In genomic region chr9:85134900-85135299, GRCm38 (mm10) we compare ENCODE assay signal across 28 mouse cellular contexts.
"Had no signal": no experiment of that assay in that cellular context is flagged by ENCODE, and none has a peak within 500 bp of the region (broad histone marks: within the 10 kb centered on the region; RNA-seq: fewer than 3 reads in every experiment).

No protein-coding gene starts in this region.

- H3K27me3 ChIP-seq: embryonic facial prominence, embryonic 12.5 days; embryonic facial prominence, embryonic 13.5 days; embryonic facial prominence, embryonic 15.5 days; forebrain, embryonic 12.5 days; forebrain, embryonic 13.5 days; forebrain, embryonic 15.5 days had no signal

- H3K4me1 ChIP-seq: embryonic facial prominence, embryonic 10.5 days; embryonic facial prominence, embryonic 12.5 days; embryonic facial prominence, embryonic 13.5 days; embryonic facial prominence, embryonic 15.5 days; forebrain, embryonic 10.5 days; forebrain, embryonic 12.5 days; forebrain, embryonic 13.5 days; forebrain, embryonic 15.5 days had no signal

- H3K9ac ChIP-seq: embryonic facial prominence, embryonic 12.5 days; embryonic facial prominence, embryonic 13.5 days; embryonic facial prominence, embryonic 15.5 days; forebrain, embryonic 12.5 days; forebrain, embryonic 13.5 days; forebrain, embryonic 15.5 days; forebrain, postnatal 0 days had no signal

- H3K4me3 ChIP-seq: embryonic facial prominence, embryonic 10.5 days; embryonic facial prominence, embryonic 12.5 days; embryonic facial prominence, embryonic 13.5 days; embryonic facial prominence, embryonic 15.5 days; erythroblast, embryonic 14.5 days; forebrain, embryonic 10.5 days; forebrain, embryonic 12.5 days; forebrain, embryonic 13.5 days; forebrain, embryonic 15.5 days; gastrocnemius, adult 2 months had no signal

- H3K27ac ChIP-seq: embryonic facial prominence, embryonic 10.5 days; embryonic facial prominence, embryonic 12.5 days; embryonic facial prominence, embryonic 13.5 days; embryonic facial prominence, embryonic 15.5 days; forebrain, embryonic 10.5 days; forebrain, embryonic 12.5 days; forebrain, embryonic 13.5 days; forebrain, embryonic 15.5 days; gastrocnemius, adult 2 months had no signal

- H3K4me2 ChIP-seq: embryonic facial prominence, embryonic 12.5 days; embryonic facial prominence, embryonic 13.5 days; embryonic facial prominence, embryonic 15.5 days; forebrain, embryonic 12.5 days; forebrain, embryonic 13.5 days; forebrain, embryonic 15.5 days had no signal

- DNase-seq: cerebellum, adult 2 months; cerebellum, adult 8-10 months; cerebellum, adult 9-10 months; cerebellum, adult 9-11 months; cerebellum, postnatal 10 days; cerebellum, postnatal 14 days; cerebellum, postnatal 25 days; cerebellum, postnatal 36 days; embryo, embryonic 11 days; forebrain, postnatal 0 days; gastrocnemius, adult 2 months; gastrocnemius, postnatal 10 days; gastrocnemius, postnatal 14 days; gastrocnemius, postnatal 25 days; gastrocnemius, postnatal 36 days; heart, adult 11 months; heart, adult 18-20 months had no signal

- ATAC-seq: forebrain, embryonic 13.5 days; forebrain, embryonic 14.5 days; forebrain, embryonic 15.5 days; forebrain, embryonic 16.5 days; forebrain, postnatal 0 days had no signal

- H3K9me3 ChIP-seq: embryonic facial prominence, embryonic 10.5 days; embryonic facial prominence, embryonic 12.5 days; embryonic facial prominence, embryonic 13.5 days; embryonic facial prominence, embryonic 15.5 days; forebrain, embryonic 10.5 days; forebrain, embryonic 12.5 days; forebrain, embryonic 13.5 days; forebrain, embryonic 15.5 days had no signal

- H3K36me3 ChIP-seq: embryonic facial prominence, embryonic 10.5 days; embryonic facial prominence, embryonic 12.5 days; embryonic facial prominence, embryonic 13.5 days; embryonic facial prominence, embryonic 15.5 days; forebrain, embryonic 10.5 days; forebrain, embryonic 12.5 days; forebrain, embryonic 15.5 days had no signal
